Mouse (Mus musculus) liver, embryonic 11.5 days (tissue): ENCODE measurements around the gene 4930558K02Rik. TPM values are rescaled to one million over a fixed set of nuclear protein-coding genes. Genes with fewer than 3 reads are reported as not detected.

ENCODE experiments used
- ATAC-seq: fragments of 200-750 bp; cut with Nextera tagmentation; replicated peaks from 2 replicates; pipeline ENCODE4 v1.8.0; 2017; ENCODE audit warnings: moderate number of reproducible peaks, mild to moderate bottlenecking, moderate TSS enrichment, moderate library complexity; ENCODE audit not compliant: low FRiP score
- DNase-seq: peaks from one replicate; pipeline ENCODE4 v3.0.0-alpha.2; 2017; ENCODE audit warnings: low spot score
- H3K27ac ChIP-seq: fragments of 300-500 bp; sonication (generic); 2 replicates; pipeline ENCODE4 v1.5.1; 2014; ENCODE audit warnings: mild to moderate bottlenecking, low read depth, low read length, control low read depth
- H3K27me3 ChIP-seq: fragments of 300-500 bp; sonication (generic); replicated peaks from 2 replicates; pipeline ENCODE4 v1.6.1; 2014; ENCODE audit warnings: low read length, mixed read lengths; ENCODE audit not compliant: control insufficient read depth, insufficient read depth
- H3K36me3 ChIP-seq: fragments of 300-500 bp; sonication (generic); 2 replicates; pipeline ENCODE4 v1.6.1; 2014; ENCODE audit warnings: mild to moderate bottlenecking, low read length, moderate library complexity, mixed read lengths; ENCODE audit not compliant: control insufficient read depth, insufficient read depth
- H3K4me1 ChIP-seq: fragments of 300-500 bp; sonication (generic); replicated peaks from 2 replicates; pipeline ENCODE4 v1.6.1; 2014; ENCODE audit warnings: low read length, mixed read lengths; ENCODE audit not compliant: control insufficient read depth, insufficient read depth
- H3K4me2 ChIP-seq: fragments of 300-500 bp; sonication (generic); 2 replicates; pipeline ENCODE4 v1.6.1; 2014; ENCODE audit warnings: mild to moderate bottlenecking, control low read depth, moderate library complexity
- H3K4me3 ChIP-seq: fragments of 300-500 bp; sonication (generic); 2 replicates; pipeline ENCODE4 v1.5.1; 2014; ENCODE audit warnings: low read depth, low read length, control low read depth
- H3K9ac ChIP-seq: fragments of 300-500 bp; sonication (generic); 2 replicates; pipeline ENCODE4 v1.6.1; 2014; ENCODE audit warnings: low read depth, low read length, control low read depth
- H3K9me3 ChIP-seq: fragments of 300-500 bp; sonication (generic); 2 replicates; pipeline ENCODE4 v1.6.1; 2016; ENCODE audit warnings: low read length, inconsistent platforms, mixed read lengths; ENCODE audit not compliant: control insufficient read depth
- WGBS: fragments of 180-500 bp; shearing (Covaris S2); extraction: QIAGEN DNeasy Blood & Tissue Kit; methylation state at CpG from one replicate; pipeline ENCODE4 v1.1.7; 2014; 5-methylcytosine and 5-hydroxymethylcytosine counted together
- polyA plus RNA-seq: library from polyadenylated mRNA; unstranded; fragments of >200 nt; fragmentation: Nextera tagmentation; extraction: Ambion mirVana; gene quantifications from 2 replicates; pipeline ENCODE4 v1.2.1, GENCODE M21; 2014

Gene 4930558K02Rik
- polyA plus RNA-seq, 1 experiment from 2014 or later = not detected

DNA sequence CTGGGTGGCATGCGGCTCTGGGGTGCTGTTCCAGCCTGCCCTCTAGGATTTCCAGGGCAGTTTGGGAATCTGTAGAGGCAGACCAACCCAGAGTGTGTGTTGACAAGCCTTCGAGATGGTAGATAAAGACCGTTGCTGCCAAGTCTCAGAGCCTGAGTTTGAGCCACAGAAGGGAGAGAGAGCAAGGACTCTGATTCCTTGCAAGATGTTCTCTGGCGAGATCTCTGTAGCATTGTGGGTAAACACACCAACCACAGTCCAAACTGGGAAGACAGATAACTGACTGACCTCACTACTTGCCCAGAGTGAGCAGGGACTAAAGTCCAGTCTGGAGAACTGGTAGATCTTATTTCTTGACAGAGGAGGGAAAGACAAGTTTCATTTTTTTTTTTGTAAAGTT is 34.1 kb upstream of the 4930558K02Rik start:
- DNase-seq (no peak), ATAC-seq (no peak)
- H3K27me3 ChIP-seq = no peaks in the 10 kb centered on the region
- no peaks in the 10 kb centered on the region for H3K36me3 ChIP-seq
- H3K9me3 ChIP-seq = no peaks in the 10 kb centered on the region
- H3K27ac ChIP-seq = no peak overlapping the region
- H3K4me3 ChIP-seq = no peak overlapping the region
- H3K9ac ChIP-seq = no peak overlapping the region
- peaks cover 2% of the 10 kb centered on the region; the same call in 1 of the 2 replicates for H3K4me1 ChIP-seq
- 27% methylated on average over 4 of the region's 4 CpGs for WGBS
- no peak overlapping the region for H3K4me2 ChIP-seq

DNA sequence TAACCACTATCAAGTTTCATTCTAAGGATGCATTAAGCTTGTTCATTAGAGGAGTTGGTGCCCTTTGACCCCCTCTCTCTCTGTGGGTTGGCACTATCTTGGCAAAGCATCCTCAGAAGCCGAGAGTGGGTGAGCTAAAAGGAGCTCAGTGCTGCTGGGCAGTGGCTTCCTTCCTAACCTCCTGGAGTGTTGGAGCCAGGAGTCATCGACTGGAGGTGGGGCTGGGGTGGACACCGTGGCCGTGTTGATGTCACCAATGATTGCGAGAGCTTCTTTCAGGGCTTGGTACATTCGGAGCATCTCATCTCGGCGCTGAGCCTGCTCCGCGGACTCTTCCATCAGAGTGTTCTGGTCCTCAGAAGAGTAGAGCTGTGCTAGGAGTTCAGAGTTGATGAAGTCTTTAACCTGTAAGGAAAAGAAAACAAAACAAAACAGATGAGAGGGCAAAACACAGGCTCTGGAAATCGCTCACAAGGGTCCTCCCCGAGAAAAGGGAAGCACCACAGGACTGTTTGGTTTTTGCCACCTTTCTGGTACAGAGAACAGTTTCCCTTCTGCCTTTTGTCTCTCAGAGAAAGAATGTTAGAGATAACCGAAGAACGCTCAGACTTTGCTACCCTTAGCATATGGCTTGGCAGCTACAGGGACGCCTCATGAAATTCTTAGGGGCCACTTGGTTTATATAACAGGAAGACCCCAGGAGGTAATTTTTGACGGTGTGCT is 32.2 kb upstream of the 4930558K02Rik start:
- ATAC-seq (no peak), DNase-seq (no peak)
- H3K4me3 ChIP-seq = no peak overlapping the region
- H3K4me2 ChIP-seq = no peak overlapping the region
- H3K36me3 ChIP-seq = no peaks in the 10 kb centered on the region
- no peaks in the 10 kb centered on the region for H3K27me3 ChIP-seq
- H3K27ac ChIP-seq = no peak overlapping the region
- 63% methylated on average over 16 of the region's 16 CpGs for WGBS
- H3K9ac ChIP-seq = no peak overlapping the region
- peaks cover 2% of the 10 kb centered on the region; the same call in 1 of the 2 replicates for H3K4me1 ChIP-seq
- no peaks in the 10 kb centered on the region for H3K9me3 ChIP-seq

DNA sequence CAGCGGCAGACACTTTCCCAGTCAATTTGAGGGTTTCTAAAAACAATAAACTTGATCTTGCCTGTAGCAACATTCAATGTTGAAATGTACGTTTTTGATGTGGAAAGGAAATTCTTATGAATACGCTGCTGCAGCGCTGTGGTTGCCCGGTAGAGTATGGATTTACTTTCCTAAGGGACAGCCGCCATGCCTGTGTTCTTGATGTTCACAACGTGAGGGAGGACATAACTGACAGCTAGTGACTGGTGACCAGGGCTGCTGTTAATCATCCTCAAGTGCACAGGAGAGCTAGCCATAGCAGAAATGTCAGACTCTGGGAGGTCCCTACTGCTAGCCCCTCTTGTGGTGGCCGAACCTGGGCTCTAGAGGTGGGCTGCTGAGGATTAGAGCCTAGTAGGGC is 29.6 kb upstream of the 4930558K02Rik start:
- WGBS = 84% methylated on average over 8 of the region's 8 CpGs

DNA sequence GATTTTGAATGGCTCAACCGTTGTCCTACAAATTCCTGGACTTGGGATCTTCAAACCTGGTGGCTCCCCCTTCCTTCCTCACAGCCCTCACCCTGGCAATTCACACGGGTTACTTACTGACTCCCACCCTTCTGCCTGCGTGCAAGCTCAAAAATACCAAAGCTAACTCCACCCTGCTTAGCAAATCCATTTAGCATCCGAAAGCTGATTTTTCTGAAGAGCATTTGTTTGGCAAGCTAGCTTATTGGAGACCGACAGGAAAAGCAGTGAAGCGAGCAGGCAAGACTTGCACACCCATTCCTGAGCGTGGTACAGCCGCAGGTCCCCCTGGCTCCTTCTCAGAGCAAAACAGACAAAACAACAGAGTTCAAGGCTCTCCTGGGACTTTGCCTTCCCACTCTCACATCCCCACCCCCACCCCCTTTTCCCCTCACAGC is 29.2 kb upstream of the 4930558K02Rik start:
- peaks cover 5% of the 10 kb centered on the region; the same call in 1 of the 2 replicates for H3K4me1 ChIP-seq
- ATAC-seq (no peak), DNase-seq (no peak)
- H3K27ac ChIP-seq = no peak overlapping the region
- no peaks in the 10 kb centered on the region for H3K36me3 ChIP-seq
- no peak overlapping the region for H3K4me3 ChIP-seq
- no peaks in the 10 kb centered on the region for H3K27me3 ChIP-seq
- no peak overlapping the region for H3K4me2 ChIP-seq
- H3K9ac ChIP-seq = no peak overlapping the region
- 46% methylated on average over 8 of the region's 8 CpGs for WGBS
- no peaks in the 10 kb centered on the region for H3K9me3 ChIP-seq

More for the DNA sequence above, 29.6 kb upstream of the 4930558K02Rik start:
- Histone ChIP-seq H3K27ac (no peak overlapping the region), H3K9ac (no peak overlapping the region), H3K27me3 (no peaks in the 10 kb centered on the region), H3K4me3 (no peak overlapping the region), H3K9me3 (no peaks in the 10 kb centered on the region), H3K4me2 (no peak overlapping the region), H3K4me1 (peaks cover 5% of the 10 kb centered on the region; the same call in 1 of the 2 replicates), H3K36me3 (no peaks in the 10 kb centered on the region)
- DNase-seq (no peak), ATAC-seq (no peak)

DNA sequence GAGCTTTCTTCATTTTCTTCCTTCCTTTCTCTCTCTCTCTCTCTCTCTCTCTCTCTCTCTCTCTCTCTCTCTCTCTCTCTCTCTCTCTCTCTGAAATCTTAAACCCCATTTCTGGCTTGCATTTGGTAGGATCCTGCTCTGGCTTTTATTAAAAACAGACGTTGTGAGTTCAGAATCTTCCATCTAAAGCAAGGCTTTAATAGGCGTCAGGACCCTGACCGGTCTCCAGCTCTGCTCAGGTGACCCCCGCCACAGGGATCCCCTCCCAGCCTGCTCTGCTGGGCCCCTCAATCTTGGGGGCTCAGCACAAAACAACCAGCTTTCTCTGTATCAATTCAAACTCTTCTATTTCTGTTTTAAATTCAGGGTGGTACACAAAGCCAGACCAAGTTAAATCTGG is 28.8 kb upstream of the 4930558K02Rik start:
- H3K36me3 ChIP-seq = no peaks in the 10 kb centered on the region
- WGBS = 52% methylated on average over 4 of the region's 4 CpGs
- H3K4me3 ChIP-seq = no peak overlapping the region
- ATAC-seq (no peak), DNase-seq (no peak)
- H3K27ac ChIP-seq = no peak overlapping the region
- H3K27me3 ChIP-seq = no peaks in the 10 kb centered on the region
- H3K9me3 ChIP-seq = no peaks in the 10 kb centered on the region
- no peak overlapping the region for H3K9ac ChIP-seq
- no peak overlapping the region for H3K4me2 ChIP-seq
- H3K4me1 ChIP-seq = peaks cover 5% of the 10 kb centered on the region; the same call in 1 of the 2 replicates

DNA sequence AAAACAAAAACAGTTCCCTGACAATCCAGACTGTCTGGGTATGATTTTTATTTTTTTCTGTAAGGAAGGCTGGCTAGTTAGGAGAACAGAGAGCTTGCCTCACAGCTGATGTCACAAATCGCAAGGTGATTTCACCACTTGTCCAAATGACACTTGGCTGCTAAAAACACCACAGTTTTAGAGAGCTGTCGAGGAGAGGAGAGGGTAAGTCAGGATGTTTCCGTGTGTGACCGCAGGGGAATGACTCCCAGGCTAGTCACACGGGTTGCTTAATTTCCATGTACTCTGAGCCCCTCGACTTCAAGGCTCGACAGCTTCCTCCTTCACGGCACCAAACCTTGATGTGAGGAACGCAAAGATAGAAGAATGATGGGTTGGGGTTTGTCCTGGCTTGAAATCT is 26.7 kb upstream of the 4930558K02Rik start:
- H3K36me3 ChIP-seq = no peaks in the 10 kb centered on the region
- no peak overlapping the region for H3K4me2 ChIP-seq
- no peak overlapping the region for H3K4me3 ChIP-seq
- no peak for ATAC-seq
- no peak for DNase-seq
- H3K27ac ChIP-seq = no peak overlapping the region
- no peaks in the 10 kb centered on the region for H3K9me3 ChIP-seq
- H3K9ac ChIP-seq = no peak overlapping the region
- H3K27me3 ChIP-seq = no peaks in the 10 kb centered on the region
- WGBS = 63% methylated on average over 9 of the region's 9 CpGs
- H3K4me1 ChIP-seq = peaks cover 5% of the 10 kb centered on the region; the same call in 1 of the 2 replicates

DNA sequence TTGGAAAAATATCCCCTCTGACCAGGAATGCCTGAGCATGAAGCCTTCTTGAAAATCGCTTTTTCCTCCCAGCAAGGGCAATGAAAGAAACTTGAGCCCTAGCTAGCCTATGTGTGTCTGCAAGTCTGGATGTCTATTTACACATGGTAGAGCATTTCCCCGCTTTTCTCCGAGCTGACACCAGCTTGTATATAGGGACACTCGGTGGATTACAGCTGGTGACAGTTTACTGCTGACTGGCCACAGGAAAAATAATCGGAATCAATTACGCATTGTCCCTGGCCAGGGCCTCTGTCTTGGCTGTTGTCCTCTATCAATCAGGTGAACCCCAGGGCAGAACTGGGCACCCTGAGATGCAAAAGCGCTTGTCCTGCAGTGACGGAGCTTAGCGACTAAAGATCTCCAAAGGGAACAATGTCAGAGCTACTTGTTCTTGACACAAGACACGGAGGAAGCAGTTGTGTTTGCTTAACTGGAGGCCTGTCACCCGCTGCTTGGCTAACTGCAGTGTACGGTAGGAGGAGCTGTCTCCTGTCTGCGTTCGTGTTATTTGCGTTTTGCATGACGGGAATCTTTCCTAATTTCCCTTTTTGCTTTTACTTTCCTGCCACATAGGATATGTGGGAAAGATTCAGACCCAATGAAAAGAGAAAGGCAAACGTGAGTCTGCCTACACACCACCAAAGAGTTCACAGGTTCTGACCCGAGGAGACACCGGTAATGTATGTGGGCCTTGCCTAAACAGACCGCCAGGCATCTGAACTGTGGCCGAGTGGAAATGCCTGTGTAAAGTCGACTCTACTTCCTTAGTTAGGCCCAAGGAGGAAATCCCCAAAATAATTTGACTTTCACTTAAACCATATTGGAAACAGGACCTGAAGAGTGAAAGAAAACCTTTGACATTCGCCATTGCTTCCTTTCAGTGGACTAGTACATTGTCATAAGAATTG is 25.7 kb upstream of the 4930558K02Rik start:
- Histone ChIP-seq H3K27ac (peak overlapping the region; percentile 58), H3K4me2 (peak overlapping the region; percentile 37), H3K9me3 (no peaks in the 10 kb centered on the region), H3K36me3 (no peaks in the 10 kb centered on the region), H3K4me3 (no peak overlapping the region), H3K9ac (no peak overlapping the region; the same call in 1 of the 2 replicates), H3K27me3 (no peaks in the 10 kb centered on the region), H3K4me1 (peaks cover 5% of the 10 kb centered on the region; the same call in 1 of the 2 replicates)
- 61% methylated on average over 23 of the region's 23 CpGs for WGBS
- no peak for DNase-seq
- ATAC-seq = no peak; the same call in 1 of the 2 replicates

DNA sequence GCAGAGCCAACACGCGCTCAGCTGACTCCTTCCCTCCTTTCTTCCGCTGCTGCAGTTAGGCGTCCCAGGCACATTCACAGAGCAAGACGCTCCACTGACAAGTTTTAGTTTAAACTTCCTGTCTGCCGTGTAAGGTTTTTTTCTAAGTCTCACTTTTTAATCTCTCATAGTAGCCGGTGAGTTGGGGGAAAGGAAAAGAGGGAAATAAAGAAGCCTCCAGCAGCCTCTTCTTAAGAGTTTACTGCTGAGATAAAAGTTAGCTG is 25.0 kb upstream of the 4930558K02Rik start:
- no peak for ATAC-seq
- Histone ChIP-seq H3K9ac (no peak overlapping the region; the same call in 1 of the 2 replicates), H3K9me3 (no peaks in the 10 kb centered on the region), H3K4me1 (peaks cover 5% of the 10 kb centered on the region; the same call in 1 of the 2 replicates), H3K27me3 (no peaks in the 10 kb centered on the region), H3K27ac (peak overlapping the region; percentile 38; the same call in 1 of the 2 replicates), H3K36me3 (no peaks in the 10 kb centered on the region), H3K4me3 (no peak overlapping the region), H3K4me2 (no peak overlapping the region)
- DNase-seq = no peak
- 52% methylated on average over 7 of the region's 7 CpGs for WGBS
